Mouse (Mus musculus) ES-E14 (cell line): ENCODE measurements around the gene Dedd2. TPM values are rescaled to one million over a fixed set of nuclear protein-coding genes. Genes with fewer than 3 reads are reported as not detected.

Experiments used
- DNase-seq: peaks from one replicate; pipeline ENCODE4 v3.0.0-alpha.2; 2013; ENCODE audit warnings: low read depth, low spot score
- H3K27ac ChIP-seq: 2 replicates; pipeline ENCODE4 v1.5.1; 2012; ENCODE audit warnings: low read depth, mild to moderate bottlenecking, low read length, moderate library complexity, mixed read lengths; ENCODE audit not compliant: poor library complexity, insufficient read depth, severe bottlenecking
- H3K36me3 ChIP-seq: 2 replicates; pipeline ENCODE4 v1.6.1; 2012; ENCODE audit warnings: mild to moderate bottlenecking, low read length, moderate library complexity, mixed read lengths; ENCODE audit not compliant: control insufficient read depth, poor library complexity, insufficient read depth, severe bottlenecking
- H3K4me1 ChIP-seq, 2 experiments: fragments of 150-350 bp in 1 of 2; sonication (generic) in 1 of 2; 2 replicates each; pipeline ENCODE4 v1.6.1; 2012; ENCODE audit warnings: low read length in 2 of 2, mild to moderate bottlenecking in 1 of 2, mixed read lengths in 1 of 2; ENCODE audit not compliant: control insufficient read depth in 2 of 2, insufficient read depth in 2 of 2, poor library complexity in 1 of 2
- H3K4me3 ChIP-seq, 2 experiments: fragments of 150-350 bp in 1 of 2; sonication (generic) in 1 of 2; 2 replicates each; pipeline ENCODE4 v1.5.1; 2012; ENCODE audit warnings: low read length in 2 of 2, low read depth in 1 of 2, mild to moderate bottlenecking in 1 of 2, mixed read lengths in 1 of 2; ENCODE audit not compliant: insufficient read depth in 1 of 2, poor library complexity in 1 of 2, severe bottlenecking in 1 of 2
- H3K9ac ChIP-seq: 2 replicates; pipeline ENCODE4 v1.6.1; 2012; ENCODE audit warnings: low read depth, mild to moderate bottlenecking, low read length, mixed read lengths; ENCODE audit not compliant: poor library complexity, insufficient read depth, severe bottlenecking
- H3K9me3 ChIP-seq: fragments of 150-350 bp; sonication (generic); 2 replicates; pipeline ENCODE4 v1.6.1; 2012; ENCODE audit warnings: low read depth, mild to moderate bottlenecking, low read length; ENCODE audit not compliant: control insufficient read depth, insufficient read depth
- CHD2 ChIP-seq: IDR thresholded peaks from 2 replicates; pipeline ENCODE4 v1.6.1; 2014; ENCODE audit warnings: mild to moderate bottlenecking, low read depth, low read length, inconsistent platforms
- HCFC1 ChIP-seq: IDR thresholded peaks from 2 replicates; pipeline ENCODE4 v1.6.1; 2012; ENCODE audit warnings: low read length, inconsistent platforms, borderline replicate concordance; ENCODE audit not compliant: insufficient read depth
- MAFK ChIP-seq: IDR thresholded peaks from 2 replicates; pipeline ENCODE4 v1.6.1; 2014; ENCODE audit warnings: mild to moderate bottlenecking, low read depth, low read length, inconsistent platforms; ENCODE audit not compliant: insufficient read depth
- ZC3H11A ChIP-seq: IDR thresholded peaks from 2 replicates; pipeline ENCODE4 v1.6.1; 2012; ENCODE audit warnings: low read depth, mild to moderate bottlenecking, inconsistent platforms, low read length, borderline replicate concordance
- ZNF384 ChIP-seq: IDR thresholded peaks from 2 replicates; pipeline ENCODE4 v1.6.1; 2012; ENCODE audit warnings: low read depth, low read length, inconsistent platforms
- in situ Hi-C, 2 experiments: fragments of 600-800 bp; cut with MboI; formaldehyde crosslinking; loops; one replicate each; pipeline ENCODE4 v1.15.1; 2025; ENCODE audit warnings: low sequenced_read_pairs in 2 of 2, inconsistent platforms in 1 of 2; ENCODE audit not compliant: unreplicated experiment in 2 of 2
- total RNA-seq: library from RNA; depleted of rRNA; stranded (reverse); fragments of 300-350 nt; gene quantifications from 2 replicates; pipeline ENCODE4 v1.2.3, GENCODE M21; 2012

The Dedd2 gene
- total RNA-seq, 1 experiment = 22.8 TPM

DNA sequence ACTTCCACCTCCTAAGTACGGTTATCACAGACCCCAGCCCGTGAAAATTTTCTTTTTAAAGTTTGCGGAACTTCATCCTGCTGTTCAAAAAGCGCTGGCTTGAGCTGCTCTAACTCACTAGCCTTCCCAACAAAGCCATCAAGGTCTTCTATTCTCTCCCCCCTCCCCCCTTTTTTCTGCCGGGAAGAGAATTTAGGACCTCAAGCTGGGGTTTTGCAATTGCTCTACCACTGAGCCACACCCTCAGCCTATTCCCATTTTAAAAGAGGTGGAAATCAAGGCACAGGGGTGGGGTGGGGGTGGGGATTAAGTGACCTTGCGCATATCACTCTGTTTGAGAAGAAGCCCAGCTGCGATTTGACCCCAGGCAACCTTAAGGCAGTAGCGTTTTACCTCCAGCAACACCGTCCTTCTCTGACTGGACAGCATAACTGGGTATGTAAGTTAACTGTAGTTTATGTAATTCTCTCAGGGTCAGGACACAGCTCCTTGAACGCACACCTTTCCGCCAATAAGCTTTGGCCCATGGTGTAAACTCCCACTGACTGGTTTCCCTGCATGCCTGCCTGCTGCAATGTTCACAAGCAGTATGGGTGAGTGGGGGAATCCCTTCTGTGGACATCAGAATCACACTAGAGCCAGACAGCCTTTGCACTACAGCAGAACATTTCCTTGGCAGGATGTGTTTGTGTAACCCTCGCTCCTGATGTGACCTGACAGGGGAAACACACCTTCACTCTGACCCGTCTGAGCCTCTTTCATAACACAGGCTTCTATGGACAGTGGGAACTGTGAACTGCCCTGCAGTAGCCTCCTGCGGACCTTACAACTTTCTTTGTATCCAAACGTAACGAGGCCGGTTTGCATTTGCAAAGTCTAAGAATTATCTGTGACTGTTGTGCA lies 43.8 kb upstream of the Dedd2 start:
- peak; percentile 82 for DNase-seq
- Histone ChIP-seq H3K9ac (peak overlapping the region; percentile 63), H3K4me1 (peaks cover 19 to 24% of the 10 kb centered on the region in 2 experiments), H3K4me3 (peak overlapping the region in 1 of 2 experiments; percentile 26; a peak in 2 of 4 replicates), H3K36me3 (no peaks in the 10 kb centered on the region), H3K9me3 (no peaks in the 10 kb centered on the region), H3K27ac (peak overlapping the region; percentile 86)
- 0 out of 2 replicates have a peak, but pooled peaks have one; percentile 36 for TF ChIP-seq CHD2
- TF ChIP-seq HCFC1 = no peak
- TF ChIP-seq ZC3H11A = no peak
- in situ Hi-C loops = no loop called here

GRCm38 (mm10) chr7:25261896-25262295 lies 41.5 kb upstream of the Dedd2 start:
- TF ChIP-seq MAFK (no peak), CHD2 (no peak), ZNF384 (no peak), HCFC1 (no peak), ZC3H11A (no peak)
- Histone ChIP-seq H3K4me1 (peaks cover 17 to 19% of the 10 kb centered on the region in 2 experiments), H3K9ac (no peak overlapping the region), H3K27ac (peak overlapping the region; percentile 47; the same call in 1 of the 2 replicates), H3K36me3 (no peaks in the 10 kb centered on the region), H3K4me3 (no peak overlapping the region), H3K9me3 (no peaks in the 10 kb centered on the region)
- no peak for DNase-seq
- in situ Hi-C loops = no loop called here

- no peak for DNase-seq
- peaks cover 0 to 13% of the 10 kb centered on the region in 2 experiments for H3K4me1 ChIP-seq
- H3K9ac ChIP-seq = peak overlapping the region; percentile 60; the same call in 1 of the 2 replicates
- no peaks in the 10 kb centered on the region for H3K9me3 ChIP-seq
- TF ChIP-seq HCFC1 (no peak), ZC3H11A (no peak), CHD2 (no peak), MAFK (no peak), ZNF384 (no peak)
- in situ Hi-C loops = no loop called here
- peaks cover 3% of the 10 kb centered on the region; the same call in 1 of the 2 replicates for H3K36me3 ChIP-seq
- H3K4me3 ChIP-seq = peak overlapping the region; percentile 92 to 98
- peak overlapping the region; percentile 80; the same call in 1 of the 2 replicates for H3K27ac ChIP-seq
Measured at GRCm38 (mm10) chr7:25251822-25252221, 31.4 kb upstream of the Dedd2 start.

DNA sequence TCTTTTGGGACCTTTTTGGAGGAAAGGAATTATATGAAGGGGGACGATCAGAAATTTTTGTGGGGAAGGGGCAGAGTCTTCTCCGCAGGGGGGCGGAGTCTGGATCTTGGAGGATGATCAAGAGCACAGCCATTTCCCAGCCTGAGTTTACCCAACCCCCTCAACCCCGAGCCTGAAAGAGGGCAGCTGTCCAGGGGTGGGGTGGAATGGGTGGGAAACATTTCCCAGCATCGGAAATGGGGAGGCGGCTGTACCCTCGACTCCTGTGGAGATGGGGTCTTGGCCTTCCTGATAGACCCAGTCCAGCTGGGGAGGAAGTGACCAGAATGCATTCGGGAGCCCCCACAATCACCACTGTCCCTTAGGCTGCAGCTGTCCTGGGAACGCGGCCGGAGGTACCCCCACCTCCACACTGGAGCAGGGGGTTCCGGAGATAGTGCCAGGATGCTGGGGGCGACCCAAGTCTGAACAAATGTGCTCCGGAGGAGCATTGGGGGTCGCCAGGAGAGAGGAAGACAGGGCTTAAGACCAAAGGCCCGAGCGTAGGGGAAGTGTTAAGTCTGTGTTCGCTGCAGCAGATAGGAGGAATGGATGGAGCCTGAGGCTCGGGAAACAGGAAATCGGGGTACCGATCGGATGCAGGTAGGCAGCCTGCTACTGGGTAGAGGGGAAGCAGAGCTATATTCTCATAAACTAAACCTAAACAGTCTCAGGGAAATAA lies 30.8 kb upstream of the Dedd2 start:
- peak overlapping the region; percentile 92 to 98 for H3K4me3 ChIP-seq
- H3K9me3 ChIP-seq = no peaks in the 10 kb centered on the region
- in situ Hi-C loops = no loop called here
- peak overlapping the region; percentile 80; the same call in 1 of the 2 replicates for H3K27ac ChIP-seq
- H3K4me1 ChIP-seq = peaks cover 0 to 15% of the 10 kb centered on the region in 2 experiments
- peak overlapping the region; percentile 60; the same call in 1 of the 2 replicates for H3K9ac ChIP-seq
- peaks cover 7% of the 10 kb centered on the region for H3K36me3 ChIP-seq
- peak; percentile 66 for DNase-seq
- TF ChIP-seq HCFC1 = no peak
- no peak for TF ChIP-seq CHD2
- no peak for TF ChIP-seq ZNF384
- TF ChIP-seq ZC3H11A = no peak
- TF ChIP-seq MAFK = no peak
